Mouse (Mus musculus) macrophage (primary cell): ENCODE data around the gene Dnaja1. TPM values are rescaled to one million over a fixed set of nuclear protein-coding genes. Genes with fewer than 3 reads are reported as not detected.

Source experiments
- H3K27ac ChIP-seq: fragments of 350-480 bp; formaldehyde crosslinking; 2 replicates; pipeline ENCODE4 v1.9.0; 2021
- H3K36me3 ChIP-seq: fragments of 350-480 bp; formaldehyde crosslinking; 2 replicates; pipeline ENCODE4 v1.9.0; 2021; ENCODE audit errors: inconsistent target
- H3K4me3 ChIP-seq: fragments of 350-480 bp; formaldehyde crosslinking; 2 replicates; pipeline ENCODE4 v1.9.0; 2021; ENCODE audit errors: inconsistent target
- H3K79me2 ChIP-seq: fragments of 350-480 bp; formaldehyde crosslinking; 2 replicates; pipeline ENCODE4 v1.9.0; 2021; ENCODE audit errors: inconsistent target
- WGBS: methylation state at CpG from one replicate; pipeline ENCODE4 v1.1.7; 2026; ENCODE audit warnings: inconsistent platforms; ENCODE audit not compliant: missing documents; 5-methylcytosine and 5-hydroxymethylcytosine counted together
- polyA plus RNA-seq: library from polyadenylated mRNA; stranded (reverse); fragments of 250-400 nt; gene quantifications from 3 replicates; pipeline ENCODE4 v1.2.4, GENCODE M21; 2018; ENCODE audit warnings: inconsistent platforms

Gene Dnaja1
- polyA plus RNA-seq, 1 experiment from 2014 or later, result 355 TPM

GRCm38 (mm10) chr4:40778656-40779055 lies 56.7 kb downstream of the Dnaja1 start:
- no peaks in the 10 kb centered on the region for H3K36me3 ChIP-seq
- H3K4me3 ChIP-seq, result no peak overlapping the region
- no peaks in the 10 kb centered on the region for H3K79me2 ChIP-seq
- peak overlapping the region; percentile 87 for H3K27ac ChIP-seq
- WGBS, result 74% methylated on average over 6 of the region's 6 CpGs

- WGBS, result 12% methylated on average over 3 of the region's 3 CpGs
- Histone ChIP-seq H3K4me3 (no peak overlapping the region), H3K27ac (peak overlapping the region; percentile 97), H3K79me2 (no peaks in the 10 kb centered on the region), H3K36me3 (no peaks in the 10 kb centered on the region)
These were observed 59.2 kb downstream of the Dnaja1 start for GRCm38 (mm10) chr4:40781143-40781542.

GRCm38 (mm10) chr4:40781797-40782495 lies 60.0 kb downstream of the Dnaja1 start:
- 12% methylated on average over 8 of the region's 8 CpGs for WGBS
- Histone ChIP-seq H3K4me3 (no peak overlapping the region), H3K36me3 (no peaks in the 10 kb centered on the region), H3K27ac (peak overlapping the region; percentile 97), H3K79me2 (no peaks in the 10 kb centered on the region)

GRCm38 (mm10) chr4:40783049-40783448 lies 61.1 kb downstream of the Dnaja1 start:
- 95% methylated on average over 4 of the region's 4 CpGs for WGBS
- H3K4me3 ChIP-seq, result no peak overlapping the region
- H3K36me3 ChIP-seq, result no peaks in the 10 kb centered on the region
- H3K27ac ChIP-seq, result peak overlapping the region; percentile 97
- no peaks in the 10 kb centered on the region for H3K79me2 ChIP-seq

GRCm38 (mm10) chr4:40784556-40785169 lies 62.7 kb downstream of the Dnaja1 start:
- no peaks in the 10 kb centered on the region for H3K36me3 ChIP-seq
- H3K79me2 ChIP-seq, result no peaks in the 10 kb centered on the region
- 29% methylated on average over 10 of the region's 10 CpGs for WGBS
- peak overlapping the region; percentile 34 for H3K27ac ChIP-seq
- no peak overlapping the region for H3K4me3 ChIP-seq

- 87% methylated on average over 9 of the region's 9 CpGs for WGBS
- no peak overlapping the region for H3K4me3 ChIP-seq
These were observed 63.7 kb downstream of the Dnaja1 start for GRCm38 (mm10) chr4:40785620-40786166.

GRCm38 (mm10) chr4:40786578-40786977 lies 64.6 kb downstream of the Dnaja1 start:
- WGBS, result 100% methylated on average over 2 of the region's 4 CpGs
- Histone ChIP-seq H3K36me3 (no peaks in the 10 kb centered on the region), H3K27ac (no peak overlapping the region), H3K79me2 (no peaks in the 10 kb centered on the region), H3K4me3 (no peak overlapping the region)

More at GRCm38 (mm10) chr4:40785620-40786166, 63.7 kb downstream of the Dnaja1 start:
- H3K79me2 ChIP-seq, result no peaks in the 10 kb centered on the region
- H3K36me3 ChIP-seq, result no peaks in the 10 kb centered on the region
- no peak overlapping the region for H3K27ac ChIP-seq

Other genes starting within 250 kb of the Dnaja1 start
- gene Tmem215, start 250.0 kb upstream of the Dnaja1 start, polyA plus RNA-seq, result 0.08 TPM in 1 of 3 replicates, not detected in the others
- 10.8 to 17.2 TPM (median 13.9 TPM) in 3 replicates for gene Aptx, start 19.0 kb upstream of the Dnaja1 start, polyA plus RNA-seq
- 43.2 to 57.4 TPM (median 46.9 TPM) in 3 replicates for gene Smu1, start 35.8 kb downstream of the Dnaja1 start, polyA plus RNA-seq
- gene B4galt1, start 131.9 kb downstream of the Dnaja1 start, polyA plus RNA-seq, result 54.5 to 89.1 TPM (median 55.9 TPM) in 3 replicates
- not detected in 3 replicates for gene Spink4, start 197.9 kb downstream of the Dnaja1 start, polyA plus RNA-seq
- gene Bag1, start 226.1 kb downstream of the Dnaja1 start, polyA plus RNA-seq, result 163 to 229 TPM (median 217 TPM) in 3 replicates
- 121 to 130 TPM (median 127 TPM) in 3 replicates for gene Chmp5, start 226.3 kb downstream of the Dnaja1 start, polyA plus RNA-seq
- gene Nfx1, start 248.8 kb downstream of the Dnaja1 start, polyA plus RNA-seq, result 29.4 to 34.2 TPM (median 32.2 TPM) in 3 replicates